Mouse (Mus musculus) cerebellum, adult 2 months (tissue): ENCODE data around the gene Wdtc1.

Experiments
- CTCF ChIP-seq: fragments of 200-500 bp; IDR thresholded peaks from 2 replicates; pipeline ENCODE4 v1.5.1; 2011; ENCODE audit warnings: low read depth, mild to moderate bottlenecking, control low read depth, low read length, moderate library complexity, borderline replicate concordance; ENCODE audit not compliant: insufficient read depth
- POLR2A ChIP-seq: fragments of 200-500 bp; IDR thresholded peaks from 2 replicates; pipeline ENCODE4 v1.6.1; 2011; ENCODE audit warnings: low read length, control low read depth, borderline replicate concordance; ENCODE audit not compliant: insufficient read depth

GRCm38 (mm10) chr4:133282656-133283055 lies 70.6 kb downstream of the Wdtc1 start:
- TF ChIP-seq POLR2A (no peak), CTCF (no peak)
